Mouse (Mus musculus) limb, embryonic 15.5 days (tissue): Measurements from ENCODE around the gene Sh2d3c. TPM values are rescaled to one million over a fixed set of nuclear protein-coding genes. Genes with fewer than 3 reads are reported as not detected.

Source experiments
- ATAC-seq: fragments of 200-750 bp; cut with Nextera tagmentation; 2 replicates; pipeline ENCODE4 v1.8.0; 2017; ENCODE audit warnings: low read depth, moderate TSS enrichment; ENCODE audit not compliant: insufficient number of reproducible peaks, low FRiP score, low TSS enrichment
- H3K27ac ChIP-seq: fragments of 300-500 bp; sonication (generic); 2 replicates; pipeline ENCODE4 v1.5.1; 2015; ENCODE audit warnings: moderate library complexity, mild to moderate bottlenecking, inconsistent platforms
- H3K27me3 ChIP-seq: fragments of 300-500 bp; sonication (generic); 2 replicates; pipeline ENCODE4 v1.6.1; 2015; ENCODE audit warnings: inconsistent platforms
- H3K36me3 ChIP-seq: fragments of 300-500 bp; sonication (generic); 2 replicates; pipeline ENCODE4 v1.6.1; 2015; ENCODE audit warnings: inconsistent platforms
- H3K4me1 ChIP-seq: fragments of 300-500 bp; sonication (generic); 2 replicates; pipeline ENCODE4 v1.6.1; 2015; ENCODE audit warnings: inconsistent platforms
- H3K4me2 ChIP-seq: fragments of 300-500 bp; sonication (generic); 2 replicates; pipeline ENCODE4 v1.6.1; 2015; ENCODE audit warnings: mild to moderate bottlenecking, inconsistent platforms
- H3K4me3 ChIP-seq: fragments of 300-500 bp; sonication (generic); 2 replicates; pipeline ENCODE4 v1.5.1; 2015; ENCODE audit warnings: mild to moderate bottlenecking, inconsistent platforms
- H3K9ac ChIP-seq: fragments of 300-500 bp; sonication (generic); 2 replicates; pipeline ENCODE4 v1.6.1; 2015; ENCODE audit warnings: inconsistent platforms
- H3K9me3 ChIP-seq: fragments of 300-500 bp; sonication (generic); 2 replicates; pipeline ENCODE4 v1.6.1; 2016; ENCODE audit warnings: inconsistent platforms
- WGBS: fragments of 180-500 bp; shearing (Covaris S2); methylation state at CpG from one replicate; pipeline ENCODE4 v1.1.7; 2015; 5-methylcytosine and 5-hydroxymethylcytosine counted together
- polyA plus RNA-seq: library from polyadenylated mRNA; unstranded; fragments of >200 nt; fragmentation: Nextera tagmentation; extraction: Ambion mirVana; gene quantifications from 2 replicates; pipeline ENCODE4 v1.2.1, GENCODE M21; 2015

Sh2d3c gene
- polyA plus RNA-seq = 23.0 and 24.7 TPM in 2 replicates

GRCm38 (mm10) chr2:32720681-32721229 lies at the start of gene Sh2d3c:
Gene Sh2d3c (plus strand): TSS chr2:32721055.
- ATAC-seq = 0 out of 2 replicates have a peak, but pooled peaks have one; percentile 7
- H3K9ac ChIP-seq = no peak within 1 kb of the TSS
- H3K27ac ChIP-seq = peak within 1 kb of the TSS; percentile 63
- no peaks in the 10 kb centered on the region for H3K9me3 ChIP-seq
- H3K27me3 ChIP-seq = no peaks in the 10 kb centered on the region
- H3K4me3 ChIP-seq = peak within 1 kb of the TSS; percentile 9
- H3K36me3 ChIP-seq = no peaks in the 10 kb centered on the region
- H3K4me2 ChIP-seq = peak within 1 kb of the TSS; percentile 22
- peaks cover 22% of the 10 kb centered on the region for H3K4me1 ChIP-seq
- WGBS = 35% methylated on average over 8 of the region's 8 CpGs

- H3K4me1 ChIP-seq = peaks cover 7% of the 10 kb centered on the region
- peaks cover 40% of the 10 kb centered on the region for H3K36me3 ChIP-seq
- H3K4me2 ChIP-seq = no peak overlapping the region
- H3K9me3 ChIP-seq = no peaks in the 10 kb centered on the region
- no peaks in the 10 kb centered on the region for H3K27me3 ChIP-seq
- H3K4me3 ChIP-seq = no peak overlapping the region
- 88% methylated on average over 9 of the region's 9 CpGs for WGBS
- no peak overlapping the region for H3K27ac ChIP-seq
- H3K9ac ChIP-seq = no peak overlapping the region
- ATAC-seq = no peak
These were observed 49.7 kb upstream of the Sh2d3c start for GRCm38 (mm10) chr2:32671147-32671546.

GRCm38 (mm10) chr2:32671907-32672595 lies 48.8 kb upstream of the Sh2d3c start:
- Histone ChIP-seq H3K4me1 (peaks cover 7% of the 10 kb centered on the region), H3K27me3 (no peaks in the 10 kb centered on the region), H3K9me3 (no peaks in the 10 kb centered on the region), H3K4me3 (no peak overlapping the region), H3K9ac (no peak overlapping the region), H3K36me3 (peaks cover 40% of the 10 kb centered on the region), H3K4me2 (no peak overlapping the region), H3K27ac (no peak overlapping the region)
- WGBS = 71% methylated on average over 9 of the region's 9 CpGs
- no peak for ATAC-seq

GRCm38 (mm10) chr2:32673176-32673917 lies 47.5 kb upstream of the Sh2d3c start:
- Histone ChIP-seq H3K4me2 (no peak overlapping the region), H3K36me3 (peaks cover 47% of the 10 kb centered on the region), H3K9me3 (no peaks in the 10 kb centered on the region), H3K27ac (peak overlapping the region; percentile 22; the same call in 1 of the 2 replicates), H3K9ac (no peak overlapping the region), H3K4me3 (no peak overlapping the region), H3K27me3 (no peaks in the 10 kb centered on the region), H3K4me1 (peaks cover 7% of the 10 kb centered on the region)
- ATAC-seq = no peak
- WGBS = 66% methylated on average over 16 of the region's 16 CpGs

GRCm38 (mm10) chr2:32676821-32677220 lies 44.0 kb upstream of the Sh2d3c start:
- Histone ChIP-seq H3K4me2 (no peak overlapping the region), H3K9ac (no peak overlapping the region), H3K27me3 (no peaks in the 10 kb centered on the region), H3K27ac (no peak overlapping the region), H3K36me3 (peaks cover 41% of the 10 kb centered on the region), H3K4me3 (no peak overlapping the region), H3K9me3 (no peaks in the 10 kb centered on the region), H3K4me1 (peaks cover 27% of the 10 kb centered on the region)
- ATAC-seq = no peak
- 82% methylated on average over 3 of the region's 3 CpGs for WGBS

GRCm38 (mm10) chr2:32677683-32678082 lies 43.2 kb upstream of the Sh2d3c start:
- ATAC-seq = no peak
- no peak overlapping the region for H3K9ac ChIP-seq
- H3K4me1 ChIP-seq = peaks cover 31% of the 10 kb centered on the region
- H3K4me2 ChIP-seq = no peak overlapping the region
- 91% methylated on average over 7 of the region's 7 CpGs for WGBS
- H3K27ac ChIP-seq = no peak overlapping the region
- no peaks in the 10 kb centered on the region for H3K9me3 ChIP-seq
- no peaks in the 10 kb centered on the region for H3K27me3 ChIP-seq
- peaks cover 40% of the 10 kb centered on the region for H3K36me3 ChIP-seq
- no peak overlapping the region for H3K4me3 ChIP-seq

GRCm38 (mm10) chr2:32680051-32680451 lies 40.8 kb upstream of the Sh2d3c start:
- ATAC-seq = no peak
- WGBS = 25% methylated on average over 7 of the region's 7 CpGs

GRCm38 (mm10) chr2:32680961-32681650 lies 39.7 kb upstream of the Sh2d3c start:
- 85% methylated on average over 19 of the region's 19 CpGs for WGBS
- peaks cover 53% of the 10 kb centered on the region for H3K36me3 ChIP-seq
- no peak overlapping the region for H3K4me3 ChIP-seq
- no peak for ATAC-seq
- H3K27me3 ChIP-seq = no peaks in the 10 kb centered on the region
- no peak overlapping the region for H3K4me2 ChIP-seq
- H3K9ac ChIP-seq = no peak overlapping the region
- H3K9me3 ChIP-seq = no peaks in the 10 kb centered on the region
- H3K27ac ChIP-seq = no peak overlapping the region
- H3K4me1 ChIP-seq = peaks cover 26% of the 10 kb centered on the region

More at GRCm38 (mm10) chr2:32680051-32680451, 40.8 kb upstream of the Sh2d3c start:
- H3K36me3 ChIP-seq = peaks cover 45% of the 10 kb centered on the region
- no peak overlapping the region for H3K4me3 ChIP-seq
- H3K9me3 ChIP-seq = no peaks in the 10 kb centered on the region
- H3K4me2 ChIP-seq = no peak overlapping the region
- H3K4me1 ChIP-seq = peaks cover 24% of the 10 kb centered on the region
- H3K9ac ChIP-seq = 0 out of 2 replicates have a peak overlapping the region, but pooled peaks have one; percentile 1
- H3K27me3 ChIP-seq = no peaks in the 10 kb centered on the region
- H3K27ac ChIP-seq = peak overlapping the region; percentile 23

GRCm38 (mm10) chr2:32681754-32682153 lies 39.1 kb upstream of the Sh2d3c start:
- Histone ChIP-seq H3K9ac (no peak overlapping the region), H3K4me2 (no peak overlapping the region), H3K4me1 (peaks cover 27% of the 10 kb centered on the region), H3K36me3 (peaks cover 59% of the 10 kb centered on the region), H3K9me3 (no peaks in the 10 kb centered on the region), H3K4me3 (no peak overlapping the region), H3K27me3 (no peaks in the 10 kb centered on the region), H3K27ac (no peak overlapping the region)
- WGBS = 50% methylated on average over 6 of the region's 6 CpGs
- ATAC-seq = no peak

- peaks cover 65% of the 10 kb centered on the region for H3K36me3 ChIP-seq
- no peak overlapping the region for H3K9ac ChIP-seq
- H3K4me2 ChIP-seq = no peak overlapping the region
- H3K27ac ChIP-seq = no peak overlapping the region
- no peaks in the 10 kb centered on the region for H3K9me3 ChIP-seq
- H3K27me3 ChIP-seq = no peaks in the 10 kb centered on the region
- no peak overlapping the region for H3K4me3 ChIP-seq
- no peak for ATAC-seq
- WGBS = 79% methylated on average over 14 of the region's 14 CpGs
- H3K4me1 ChIP-seq = peaks cover 27% of the 10 kb centered on the region
These were observed 38.0 kb upstream of the Sh2d3c start for GRCm38 (mm10) chr2:32682721-32683417.

- WGBS = 88% methylated on average over 10 of the region's 10 CpGs
- Histone ChIP-seq H3K4me3 (no peak overlapping the region), H3K4me2 (no peak overlapping the region), H3K27me3 (no peaks in the 10 kb centered on the region), H3K4me1 (peaks cover 27% of the 10 kb centered on the region), H3K9ac (no peak overlapping the region), H3K27ac (no peak overlapping the region; the same call in 1 of the 2 replicates), H3K36me3 (peaks cover 68% of the 10 kb centered on the region), H3K9me3 (no peaks in the 10 kb centered on the region)
- no peak for ATAC-seq
These were observed 37.2 kb upstream of the Sh2d3c start for GRCm38 (mm10) chr2:32683701-32684100.
